Mouse (Mus musculus) mouse embryonic stem cell (cell line): ENCODE data around the gene Nfkbib.

Experiments
- in situ Hi-C, 2 experiments: fragments of 300-500 bp; cut with MboI; formaldehyde crosslinking; loops; 1 replicate in 1 of 2; 3 replicates in 1 of 2; pipeline ENCODE4 v1.14.3; 2019 to 2020; ENCODE audit warnings: low sequenced_read_pairs in 2 of 2, low pct_unique_long_range_greater_than_20kb in 1 of 2, mixed read lengths in 1 of 2; ENCODE audit not compliant: unreplicated experiment in 1 of 2

Nfkbib gene

GRCm38 (mm10) chr7:28801901-28802670, 34.8 kb upstream of the Nfkbib start:
- in situ Hi-C loops: no loop called here

GRCm38 (mm10) chr7:28801451-28801850, 34.1 kb upstream of the Nfkbib start:
- in situ Hi-C loops: no loop called here

DNA sequence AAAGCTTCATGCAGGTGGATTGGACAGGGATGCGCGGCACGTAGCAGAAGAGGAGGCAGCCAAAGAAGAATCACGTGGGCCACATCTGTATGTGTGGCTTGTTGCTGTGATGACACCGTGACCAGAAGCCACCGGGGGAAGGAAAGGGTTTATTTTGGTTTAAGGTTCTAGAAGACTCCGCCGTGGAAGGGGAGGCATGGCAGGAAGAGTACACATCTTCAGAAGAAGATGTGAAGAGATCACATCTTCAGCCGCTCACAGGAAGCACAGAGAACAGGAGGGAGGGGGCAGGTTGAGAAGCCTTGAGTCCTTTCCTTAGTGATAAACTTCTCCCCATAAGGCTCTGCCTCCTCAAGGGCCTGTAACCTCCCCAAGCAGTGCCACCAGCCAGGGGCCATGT, 32.7 kb upstream of the Nfkbib start:
- in situ Hi-C loops: no loop called here

DNA sequence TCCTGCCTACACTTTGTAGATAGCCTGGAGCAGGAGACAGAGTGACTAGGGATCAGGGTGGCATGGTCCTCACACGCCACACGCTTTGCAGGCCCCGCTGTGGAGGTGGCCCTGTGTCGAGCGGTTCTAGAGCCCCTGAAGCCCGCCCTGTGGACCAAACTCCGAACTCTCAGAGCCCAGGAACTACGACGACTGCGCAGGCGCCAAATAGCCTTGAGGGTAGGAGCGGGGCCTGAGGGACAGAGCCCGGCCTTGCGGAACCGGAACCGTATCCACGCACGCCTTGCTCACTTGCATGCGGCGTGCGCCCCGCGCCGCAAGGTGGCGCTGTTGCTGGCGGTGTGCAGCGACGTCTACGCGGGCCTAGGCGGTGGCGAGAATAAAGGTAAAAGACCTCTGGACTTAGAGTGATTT, 29.3 kb upstream of the Nfkbib start:
- in situ Hi-C loops: no loop called here

GRCm38 (mm10) chr7:28795832-28796231, 28.5 kb upstream of the Nfkbib start:
- in situ Hi-C loops: no loop called here

- in situ Hi-C loops: loop anchor here in 1 of 2 experiments (5.0 kb wide), 1 partner anchor 73 kb away; no protein-coding TSS in a partner anchor
Observed at GRCm38 (mm10) chr7:28794496-28794895, 27.2 kb upstream of the Nfkbib start.

DNA sequence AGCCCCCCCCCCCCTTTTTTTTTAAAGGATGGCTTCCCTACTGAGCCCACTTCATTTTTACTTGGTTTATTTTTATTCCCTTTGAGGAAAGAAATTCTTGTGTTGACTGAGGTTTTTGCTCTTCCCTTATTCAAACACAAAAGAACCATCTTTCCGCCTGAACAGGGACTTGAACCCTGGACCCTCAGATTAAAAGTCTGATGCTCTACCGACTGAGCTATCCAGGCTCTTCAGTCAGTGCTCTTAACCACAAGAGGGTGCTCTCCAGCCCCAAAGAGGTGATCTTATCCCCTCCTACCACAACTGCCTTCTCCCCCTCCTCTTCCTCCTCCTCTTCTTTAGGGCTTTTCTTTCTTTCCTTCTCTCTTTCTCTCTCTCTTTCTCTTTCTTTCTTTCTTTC, 26.5 kb upstream of the Nfkbib start:
- in situ Hi-C loops: loop anchor here in 1 of 2 experiments (5.0 kb wide), 1 partner anchor 73 kb away; no protein-coding TSS in a partner anchor

- in situ Hi-C loops: loop anchor here in 1 of 2 experiments (5.0 kb wide), 1 partner anchor 75 kb away; no protein-coding TSS in a partner anchor
Observed at GRCm38 (mm10) chr7:28792391-28793185, 25.3 kb upstream of the Nfkbib start.

DNA sequence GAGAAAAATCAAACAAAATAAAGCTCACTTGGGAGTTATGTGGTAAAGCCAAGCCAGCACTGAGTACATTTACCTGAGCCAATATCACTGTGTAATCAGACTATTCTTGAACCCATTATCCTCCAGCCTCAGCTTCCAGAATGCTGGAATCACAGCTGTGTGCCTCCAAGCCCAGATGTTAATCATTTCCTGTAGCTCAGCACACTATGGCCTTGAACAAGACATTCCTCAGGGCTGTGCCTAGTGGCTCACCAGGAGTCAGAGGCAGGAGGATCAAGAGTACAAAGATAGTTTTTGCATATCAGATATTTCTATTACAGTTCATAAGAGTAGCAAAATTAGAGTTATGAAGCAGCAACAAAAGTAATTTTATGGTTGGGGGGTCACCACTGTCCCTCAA, 24.4 kb upstream of the Nfkbib start:
- in situ Hi-C loops: loop anchor here in 1 of 2 experiments (5.0 kb wide), 1 partner anchor 76 kb away; no protein-coding TSS in a partner anchor

DNA sequence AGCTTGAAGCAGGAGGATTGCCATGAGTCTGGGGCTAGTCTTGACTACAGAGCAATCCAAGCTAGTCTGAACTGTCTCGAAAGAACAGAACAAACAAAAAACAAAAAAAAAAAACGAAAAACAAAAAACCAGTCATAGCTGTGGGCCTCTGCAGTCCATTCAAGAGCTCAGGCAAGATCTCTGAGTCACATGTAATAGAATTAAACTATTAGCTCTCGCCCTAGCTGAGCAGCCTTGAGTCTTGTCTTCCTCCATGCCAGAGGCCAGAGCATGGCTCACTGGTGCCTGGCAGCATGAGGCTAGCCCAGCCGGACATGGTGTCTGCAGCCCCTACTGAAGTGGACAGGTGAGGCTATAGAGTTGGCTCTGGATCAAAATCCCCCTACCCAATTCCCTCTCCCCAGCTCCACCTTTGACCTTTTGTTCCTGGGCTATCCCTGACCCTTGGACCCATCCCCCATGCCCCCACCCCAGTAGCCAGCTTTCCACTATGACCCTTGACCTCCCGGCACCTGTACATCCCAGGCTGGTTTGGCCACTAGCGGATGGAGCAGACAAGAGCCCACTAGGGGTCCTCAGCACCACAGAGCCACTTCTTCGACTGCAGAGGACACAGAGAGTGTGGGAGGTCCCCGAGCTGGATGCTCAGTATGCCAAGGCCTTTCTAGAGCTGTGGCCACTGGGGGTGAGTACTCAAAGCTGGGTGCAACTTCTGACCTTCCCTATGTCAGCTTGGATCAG, 22.9 kb upstream of the Nfkbib start:
- in situ Hi-C loops: loop anchor here in 1 of 2 experiments (5.0 kb wide), 1 partner anchor 77 kb away; no protein-coding TSS in a partner anchor

- in situ Hi-C loops: no loop called here
Observed at GRCm38 (mm10) chr7:28789235-28789634, 21.9 kb upstream of the Nfkbib start.

- in situ Hi-C loops: no loop called here
Observed at GRCm38 (mm10) chr7:28788307-28789195, 21.2 kb upstream of the Nfkbib start, which contains the start of gene Rinl. TSS of gene Rinl (plus strand) at chr7:28788969.

- in situ Hi-C loops: no loop called here
Observed at GRCm38 (mm10) chr7:28787884-28788283, 20.6 kb upstream of the Nfkbib start.

GRCm38 (mm10) chr7:28785161-28785560, 17.8 kb upstream of the Nfkbib start:
- in situ Hi-C loops: no loop called here

DNA sequence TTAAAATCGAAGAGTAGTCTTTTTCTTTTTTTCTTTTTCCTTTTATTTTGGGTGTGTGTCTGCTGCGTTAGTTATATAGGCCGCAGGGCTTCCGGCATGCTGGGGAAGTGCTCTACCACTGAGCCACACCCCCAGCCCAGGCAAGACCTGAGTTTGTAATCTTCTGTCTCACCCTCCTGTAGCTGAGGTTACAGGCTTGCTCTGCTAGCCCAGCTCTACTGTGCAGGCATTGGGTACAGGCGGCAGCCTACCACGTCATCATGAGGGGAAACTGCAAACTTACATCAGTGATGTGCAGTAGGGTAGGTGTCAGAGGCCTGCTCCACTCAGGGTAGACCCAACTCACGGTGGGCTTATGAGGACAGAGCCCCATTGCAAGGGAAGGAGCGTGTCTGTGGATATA, 13.9 kb upstream of the Nfkbib start:
- in situ Hi-C loops: no loop called here

DNA sequence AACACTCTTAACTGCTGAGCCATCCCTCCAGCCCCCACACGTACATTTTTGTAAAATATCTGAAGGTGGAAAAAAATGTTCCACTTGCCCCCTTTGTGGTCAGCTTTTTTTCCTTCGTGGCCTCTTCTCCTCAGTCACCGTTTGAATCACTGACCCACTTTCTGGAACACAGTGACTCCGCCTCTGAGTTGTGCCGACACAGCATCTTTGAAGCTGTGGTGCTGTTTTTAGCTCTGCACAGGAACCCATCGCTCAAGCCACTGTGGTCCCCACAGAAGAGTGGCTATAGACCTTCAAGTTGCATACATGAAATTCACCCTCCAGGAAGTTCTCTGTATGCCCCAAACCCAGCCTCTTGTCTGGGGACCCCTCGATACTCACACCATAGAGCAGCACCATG, 13.5 kb upstream of the Nfkbib start:
- in situ Hi-C loops: no loop called here

GRCm38 (mm10) chr7:28780067-28780658, 12.9 kb upstream of the Nfkbib start:
- in situ Hi-C loops: no loop called here
